Mouse (Mus musculus): ENCODE measurements around the gene Cdc20.

DNA sequence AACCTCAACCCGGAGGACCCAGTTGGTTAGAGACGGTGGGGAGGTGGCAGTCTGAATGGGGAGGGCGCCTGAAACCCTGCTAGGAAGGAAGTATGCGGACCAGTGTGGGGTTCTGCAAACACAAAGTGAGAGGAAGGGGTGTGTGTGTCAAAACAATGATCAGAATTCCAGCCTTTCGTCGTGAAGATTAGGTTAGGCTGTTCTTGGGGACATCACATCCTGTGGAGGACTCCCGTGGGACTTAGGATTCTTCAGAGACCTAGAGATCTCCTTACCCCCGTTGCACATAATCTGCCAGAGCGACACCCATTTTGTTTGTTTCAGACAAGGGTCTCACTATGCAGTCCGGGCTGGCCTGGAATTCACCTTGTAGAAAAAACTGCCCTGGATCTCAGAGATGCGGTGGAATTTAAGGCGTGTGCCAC is 689 bp upstream of the Cdc20 start:
- TF ChIP-seq CTCF (IDR thresholded peaks at IDR 0.05; ENCODE audit: low read depth, low read length): no peak
- TF ChIP-seq POLR2A (IDR thresholded peaks at IDR 0.05; ENCODE audit: extremely low read depth, insufficient read depth, low read length): no peak
